Mouse (Mus musculus): ENCODE measurements around the gene Copz1.

DNA sequence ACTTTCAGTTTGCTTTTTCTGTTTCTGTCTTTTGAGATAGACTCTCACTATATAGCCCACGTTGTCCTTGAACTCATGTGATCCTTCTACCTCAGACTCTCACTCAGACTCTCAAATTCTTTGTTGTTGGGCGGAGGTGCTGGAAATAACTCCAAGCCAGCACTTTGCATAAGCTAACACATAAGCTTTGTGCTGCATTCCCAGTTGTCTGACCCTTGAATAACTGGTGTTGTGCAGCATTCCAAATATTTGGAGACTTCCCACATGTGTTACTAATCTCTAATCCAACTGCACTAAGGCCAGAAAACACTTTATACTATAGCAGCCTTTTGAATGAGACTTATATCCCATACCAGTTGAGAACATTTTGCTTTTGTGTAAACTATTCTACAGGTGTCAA lies 43.6 kb upstream of the Copz1 start:
- no peak for TF ChIP-seq CTCF (IDR thresholded peaks at IDR 0.05; ENCODE audit: low read depth)
- TF ChIP-seq EP300 (IDR thresholded peaks at IDR 0.05; ENCODE audit: low read depth), result no peak

Measured in heart, postnatal 0 days (tissue).